Mouse (Mus musculus) liver, adult 2 months (tissue): ENCODE data around the gene Pfkfb2.

Experiments used
- CTCF ChIP-seq: fragments of 200-500 bp; IDR thresholded peaks from 2 replicates; pipeline ENCODE4 v1.5.1; 2011; ENCODE audit warnings: low read depth, low read length, control low read depth
- POLR2A ChIP-seq: fragments of 200-500 bp; IDR thresholded peaks from 2 replicates; pipeline ENCODE4 v1.6.1; 2011; ENCODE audit warnings: low read length, control low read depth; ENCODE audit not compliant: insufficient read depth; ENCODE audit errors: extremely low read depth

DNA sequence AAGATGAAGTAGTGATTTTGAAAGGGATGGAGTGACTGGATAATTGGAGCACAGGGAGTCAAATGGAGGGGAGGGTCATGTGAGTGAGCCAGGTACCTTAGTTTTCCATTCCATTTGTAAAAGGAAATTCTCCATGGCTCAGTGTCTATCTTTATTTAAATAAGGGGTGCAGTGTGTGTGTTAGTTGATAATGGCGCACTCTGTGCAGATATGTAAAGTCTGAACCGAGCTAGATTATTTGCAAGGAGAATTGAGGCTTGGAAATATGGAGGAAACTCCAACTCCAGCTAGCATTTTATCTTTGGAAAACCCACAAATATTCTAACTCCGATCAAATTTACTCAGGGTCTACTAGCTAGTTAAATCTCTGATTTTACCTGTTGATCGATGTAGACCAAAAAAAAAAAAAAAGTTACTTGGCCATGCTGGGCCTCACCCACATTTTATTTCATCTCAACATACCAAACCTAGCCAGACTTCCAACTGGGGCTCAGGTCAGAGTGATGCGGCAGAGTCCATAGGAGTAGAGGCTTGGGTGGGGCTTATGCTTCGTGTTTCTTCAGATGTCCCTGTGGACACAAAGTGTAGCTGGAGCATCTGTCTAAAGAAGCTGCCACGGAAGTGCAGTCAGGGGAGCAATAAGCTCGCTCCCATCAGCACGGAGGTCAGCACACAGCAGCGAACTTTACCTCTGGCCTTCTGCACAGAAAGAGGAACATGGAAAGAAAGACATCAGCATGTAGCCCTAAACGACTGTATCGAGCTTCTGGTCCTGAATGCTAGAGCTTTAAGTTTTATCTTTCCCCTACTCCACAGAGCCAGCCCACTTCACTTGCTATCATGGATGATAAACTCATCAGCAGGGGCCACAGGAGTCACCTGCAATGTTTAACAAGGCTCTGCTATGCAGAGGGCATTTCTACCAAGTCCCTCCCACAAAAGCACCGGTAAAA, 3.9 kb upstream of the Pfkfb2 start:
- TF ChIP-seq POLR2A = no peak
- no peak for TF ChIP-seq CTCF
